Mouse (Mus musculus): Measurements from ENCODE around the gene Pcyox1. TPM values are rescaled to one million over a fixed set of nuclear protein-coding genes. Genes with fewer than 3 reads are reported as not detected.

Gene Pcyox1
- total RNA-seq, 1 experiment = 41.5 TPM

DNA sequence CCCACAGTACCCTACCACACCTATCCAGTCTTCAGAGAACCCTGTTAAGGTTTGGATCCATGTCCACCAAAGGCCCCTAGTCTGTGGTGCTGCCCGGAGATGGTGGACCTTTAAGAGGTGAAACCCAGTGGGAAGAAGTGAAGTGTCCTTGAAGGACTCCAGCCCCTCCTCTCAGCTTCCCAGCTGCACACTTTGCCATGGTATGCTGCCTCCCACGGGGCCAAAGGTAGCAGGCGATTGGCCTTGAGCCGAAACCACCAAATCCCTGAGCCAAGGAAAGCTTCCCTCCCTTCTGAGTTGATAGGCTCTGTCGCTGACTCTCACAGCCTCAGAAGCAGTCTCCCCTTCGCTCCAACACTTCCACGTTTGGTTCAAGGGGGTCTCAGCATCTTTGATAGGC is 36.3 kb downstream of the Pcyox1 start:
- Histone ChIP-seq H3K36me3 (ENCODE audit: control insufficient read depth, insufficient read depth, low read length, poor library complexity, severe bottlenecking) (no peaks in the 10 kb centered on the region), H3K4me1 (ENCODE audit: control insufficient read depth in 2 of 2, insufficient read depth in 2 of 2, low read length in 2 of 2, poor library complexity in 1 of 2) (no peaks in the 10 kb centered on the region; a peak in 1 of 4 replicates), H3K9ac (ENCODE audit: insufficient read depth, low read depth, low read length, poor library complexity, severe bottlenecking) (no peak overlapping the region), H3K9me3 (ENCODE audit: control insufficient read depth, insufficient read depth, low read depth, low read length) (no peaks in the 10 kb centered on the region), H3K4me3 (ENCODE audit: insufficient read depth in 1 of 2, low read depth in 1 of 2, low read length in 2 of 2, poor library complexity in 1 of 2, severe bottlenecking in 1 of 2) (no peak overlapping the region), H3K27ac (ENCODE audit: insufficient read depth, low read depth, low read length, poor library complexity, severe bottlenecking) (no peak overlapping the region)
- DNase-seq (ENCODE audit: low read depth, low spot score) = no peak
- TF ChIP-seq CHD2 (IDR thresholded peaks at IDR 0.05; ENCODE audit: low read depth, low read length) (no peak), HCFC1 (IDR thresholded peaks at IDR 0.05; ENCODE audit: borderline replicate concordance, insufficient read depth, low read length) (no peak), ZNF384 (IDR thresholded peaks at IDR 0.05; ENCODE audit: low read depth, low read length) (no peak), MAFK (IDR thresholded peaks at IDR 0.05; ENCODE audit: insufficient read depth, low read depth, low read length) (no peak), ZC3H11A (IDR thresholded peaks at IDR 0.05; ENCODE audit: borderline replicate concordance, low read depth, low read length) (no peak)
- in situ Hi-C loops (cut with MboI; ENCODE audit: low sequenced_read_pairs in 2 of 2, unreplicated experiment in 2 of 2) = loop anchor here in 1 of 2 experiments (25.0 kb wide), 1 partner anchor 223 kb away; no protein-coding TSS in a partner anchor

DNA sequence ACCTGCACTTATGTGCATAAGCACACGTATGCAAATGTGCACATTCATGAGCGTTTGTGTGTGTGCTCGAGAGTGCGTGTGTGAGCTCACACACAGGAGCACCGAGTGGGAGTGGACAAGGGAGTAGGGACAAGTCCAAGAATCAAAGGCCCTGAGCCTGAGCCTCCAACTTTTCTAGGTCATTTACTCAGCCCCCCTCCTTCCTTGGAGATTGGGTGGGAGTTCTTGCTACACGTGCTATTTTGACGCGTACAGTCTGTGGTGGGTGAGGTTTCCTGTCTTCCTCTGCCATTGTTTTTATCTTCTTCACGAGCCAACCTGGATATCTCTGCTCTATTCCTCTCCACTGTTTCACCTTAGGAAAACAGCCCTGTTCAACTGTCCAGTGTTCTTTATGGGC is 40.0 kb downstream of the Pcyox1 start:
- H3K27ac ChIP-seq (ENCODE audit: insufficient read depth, low read depth, low read length, poor library complexity, severe bottlenecking) = no peak overlapping the region
- H3K4me3 ChIP-seq (ENCODE audit: insufficient read depth in 1 of 2, low read depth in 1 of 2, low read length in 2 of 2, poor library complexity in 1 of 2, severe bottlenecking in 1 of 2) = no peak overlapping the region
- no peaks in the 10 kb centered on the region for H3K36me3 ChIP-seq (ENCODE audit: control insufficient read depth, insufficient read depth, low read length, poor library complexity, severe bottlenecking)
- H3K4me1 ChIP-seq (ENCODE audit: control insufficient read depth in 2 of 2, insufficient read depth in 2 of 2, low read length in 2 of 2, poor library complexity in 1 of 2) = no peaks in the 10 kb centered on the region
- in situ Hi-C loops (cut with MboI; ENCODE audit: low sequenced_read_pairs in 2 of 2, unreplicated experiment in 2 of 2) = loop anchor here in 1 of 2 experiments (25.0 kb wide), 1 partner anchor 220 kb away; no protein-coding TSS in a partner anchor
- no peak overlapping the region for H3K9ac ChIP-seq (ENCODE audit: insufficient read depth, low read depth, low read length, poor library complexity, severe bottlenecking)
- no peak for DNase-seq (ENCODE audit: low read depth, low spot score)
- no peaks in the 10 kb centered on the region for H3K9me3 ChIP-seq (ENCODE audit: control insufficient read depth, insufficient read depth, low read depth, low read length)
- no peak for TF ChIP-seq HCFC1 (IDR thresholded peaks at IDR 0.05; ENCODE audit: borderline replicate concordance, insufficient read depth, low read length)
- TF ChIP-seq CHD2 (IDR thresholded peaks at IDR 0.05; ENCODE audit: low read depth, low read length) = no peak
- no peak for TF ChIP-seq MAFK (IDR thresholded peaks at IDR 0.05; ENCODE audit: insufficient read depth, low read depth, low read length)
- TF ChIP-seq ZNF384 (IDR thresholded peaks at IDR 0.05; ENCODE audit: low read depth, low read length) = no peak
- no peak for TF ChIP-seq ZC3H11A (IDR thresholded peaks at IDR 0.05; ENCODE audit: borderline replicate concordance, low read depth, low read length)

DNA sequence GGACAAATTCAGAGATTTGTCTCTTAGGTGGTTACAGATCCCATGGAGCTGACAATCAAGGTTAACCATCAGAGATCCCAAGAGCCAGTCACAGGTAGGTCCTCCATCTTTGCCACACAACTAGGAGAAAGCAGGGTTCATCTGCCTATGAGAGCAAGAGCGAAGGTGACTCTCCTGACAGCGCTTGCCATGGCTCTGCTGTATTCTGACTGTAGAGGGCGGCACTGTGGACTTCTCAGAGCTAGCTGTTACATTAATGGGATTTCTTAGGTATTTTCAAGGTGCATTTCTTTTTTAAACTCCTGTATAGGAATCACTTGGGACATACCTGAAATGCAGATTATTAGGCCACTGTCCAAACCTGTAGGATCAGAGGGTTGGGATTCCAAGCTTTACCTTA is 42.0 kb downstream of the Pcyox1 start:
- Histone ChIP-seq H3K9me3 (ENCODE audit: control insufficient read depth, insufficient read depth, low read depth, low read length) (no peaks in the 10 kb centered on the region), H3K9ac (ENCODE audit: insufficient read depth, low read depth, low read length, poor library complexity, severe bottlenecking) (no peak overlapping the region), H3K27ac (ENCODE audit: insufficient read depth, low read depth, low read length, poor library complexity, severe bottlenecking) (no peak overlapping the region), H3K4me3 (ENCODE audit: insufficient read depth in 1 of 2, low read depth in 1 of 2, low read length in 2 of 2, poor library complexity in 1 of 2, severe bottlenecking in 1 of 2) (no peak overlapping the region), H3K4me1 (ENCODE audit: control insufficient read depth in 2 of 2, insufficient read depth in 2 of 2, low read length in 2 of 2, poor library complexity in 1 of 2) (no peaks in the 10 kb centered on the region), H3K36me3 (ENCODE audit: control insufficient read depth, insufficient read depth, low read length, poor library complexity, severe bottlenecking) (no peaks in the 10 kb centered on the region)
- TF ChIP-seq HCFC1 (IDR thresholded peaks at IDR 0.05; ENCODE audit: borderline replicate concordance, insufficient read depth, low read length) = no peak
- TF ChIP-seq ZC3H11A (IDR thresholded peaks at IDR 0.05; ENCODE audit: borderline replicate concordance, low read depth, low read length) = no peak
- no peak for TF ChIP-seq ZNF384 (IDR thresholded peaks at IDR 0.05; ENCODE audit: low read depth, low read length)
- no peak for TF ChIP-seq CHD2 (IDR thresholded peaks at IDR 0.05; ENCODE audit: low read depth, low read length)
- no peak for TF ChIP-seq MAFK (IDR thresholded peaks at IDR 0.05; ENCODE audit: insufficient read depth, low read depth, low read length)
- in situ Hi-C loops (cut with MboI; ENCODE audit: low sequenced_read_pairs in 2 of 2, unreplicated experiment in 2 of 2) = loop anchor here in 1 of 2 experiments (25.0 kb wide), 1 partner anchor 218 kb away; no protein-coding TSS in a partner anchor
- no peak for DNase-seq (ENCODE audit: low read depth, low spot score)

DNA sequence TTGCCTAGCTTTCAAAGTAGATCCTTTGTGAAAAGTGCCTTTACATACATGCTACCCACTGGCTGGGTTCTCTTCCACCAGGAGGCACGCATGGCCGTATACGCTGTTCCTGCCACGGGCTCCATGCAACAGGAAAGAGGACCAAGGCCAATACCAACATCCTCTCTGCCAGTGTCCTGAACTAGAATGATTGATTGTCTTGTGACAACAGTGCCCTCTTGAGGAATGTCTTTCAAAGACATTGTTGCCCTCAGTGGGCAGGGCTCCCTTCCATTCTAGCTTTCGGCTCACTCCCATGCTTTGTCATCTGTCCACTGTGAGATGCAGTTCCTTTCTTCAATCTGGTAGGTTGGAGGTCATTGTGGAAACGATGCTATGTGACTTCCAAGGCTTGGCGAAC is 47.7 kb downstream of the Pcyox1 start:
- H3K4me3 ChIP-seq (ENCODE audit: insufficient read depth in 1 of 2, low read depth in 1 of 2, low read length in 2 of 2, poor library complexity in 1 of 2, severe bottlenecking in 1 of 2) = no peak overlapping the region
- no peaks in the 10 kb centered on the region for H3K9me3 ChIP-seq (ENCODE audit: control insufficient read depth, insufficient read depth, low read depth, low read length)
- DNase-seq (ENCODE audit: low read depth, low spot score) = no peak
- H3K36me3 ChIP-seq (ENCODE audit: control insufficient read depth, insufficient read depth, low read length, poor library complexity, severe bottlenecking) = no peaks in the 10 kb centered on the region
- H3K4me1 ChIP-seq (ENCODE audit: control insufficient read depth in 2 of 2, insufficient read depth in 2 of 2, low read length in 2 of 2, poor library complexity in 1 of 2) = peaks cover 0 to 4% of the 10 kb centered on the region in 2 experiments; a peak in 2 of 4 replicates
- in situ Hi-C loops (cut with MboI; ENCODE audit: low sequenced_read_pairs in 2 of 2, unreplicated experiment in 2 of 2) = no loop called here
- no peak overlapping the region for H3K27ac ChIP-seq (ENCODE audit: insufficient read depth, low read depth, low read length, poor library complexity, severe bottlenecking)
- H3K9ac ChIP-seq (ENCODE audit: insufficient read depth, low read depth, low read length, poor library complexity, severe bottlenecking) = no peak overlapping the region
- no peak for TF ChIP-seq CHD2 (IDR thresholded peaks at IDR 0.05; ENCODE audit: low read depth, low read length)
- no peak for TF ChIP-seq MAFK (IDR thresholded peaks at IDR 0.05; ENCODE audit: insufficient read depth, low read depth, low read length)
- TF ChIP-seq ZNF384 (IDR thresholded peaks at IDR 0.05; ENCODE audit: low read depth, low read length) = no peak
- TF ChIP-seq ZC3H11A (IDR thresholded peaks at IDR 0.05; ENCODE audit: borderline replicate concordance, low read depth, low read length) = no peak
- TF ChIP-seq HCFC1 (IDR thresholded peaks at IDR 0.05; ENCODE audit: borderline replicate concordance, insufficient read depth, low read length) = no peak

Data from ES-E14 (cell line).